Mouse (Mus musculus) urinary bladder, adult 18-20 months (tissue): ENCODE data around the gene Tax1bp3.

Experiments used
- DNase-seq, 2 experiments: peaks; one replicate each; pipeline ENCODE4 v3.0.0; 2022; ENCODE audit warnings: low spot score in 2 of 2, mixed read lengths in 2 of 2

Tax1bp3 gene

DNA sequence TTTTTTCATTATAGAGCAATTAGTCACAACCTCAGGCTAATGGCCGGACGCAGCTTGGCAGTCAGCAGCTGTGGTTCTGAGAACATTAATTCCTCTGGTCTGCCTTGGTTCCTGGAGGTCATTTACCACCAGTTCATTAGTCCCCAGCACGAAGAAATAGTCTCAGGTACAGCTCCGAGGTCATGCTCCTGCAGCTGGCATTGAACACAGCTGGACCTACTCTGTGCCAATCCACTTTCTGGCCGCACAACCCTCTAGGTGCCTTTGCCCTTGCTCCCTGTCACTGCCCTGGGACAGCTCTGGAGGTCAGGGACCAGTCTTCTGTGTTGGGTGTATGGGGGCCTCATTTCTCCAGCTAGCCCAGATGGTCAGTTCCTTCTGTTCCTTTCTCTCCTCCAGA lies 52.0 kb downstream of the Tax1bp3 start:
- DNase-seq = no peak

DNA sequence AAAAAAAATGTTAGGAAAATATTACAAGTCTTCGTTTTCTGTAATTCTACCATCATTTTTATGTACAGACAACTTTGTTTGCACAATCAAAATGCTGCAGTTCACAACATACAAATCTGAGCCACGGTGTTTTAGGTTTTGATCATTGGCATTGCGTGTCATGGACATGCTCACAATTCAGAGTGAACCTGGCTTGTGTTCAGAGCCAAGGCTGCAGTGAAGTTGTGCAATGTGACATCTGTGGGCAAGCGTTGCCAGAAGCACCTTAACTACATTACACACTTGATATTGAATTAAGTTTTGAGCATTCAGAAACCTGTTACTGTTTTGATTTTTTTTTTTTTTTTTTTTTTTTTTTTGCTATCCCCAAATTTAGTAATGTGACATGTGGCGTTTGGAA lies 53.2 kb downstream of the Tax1bp3 start:
- DNase-seq = no peak

DNA sequence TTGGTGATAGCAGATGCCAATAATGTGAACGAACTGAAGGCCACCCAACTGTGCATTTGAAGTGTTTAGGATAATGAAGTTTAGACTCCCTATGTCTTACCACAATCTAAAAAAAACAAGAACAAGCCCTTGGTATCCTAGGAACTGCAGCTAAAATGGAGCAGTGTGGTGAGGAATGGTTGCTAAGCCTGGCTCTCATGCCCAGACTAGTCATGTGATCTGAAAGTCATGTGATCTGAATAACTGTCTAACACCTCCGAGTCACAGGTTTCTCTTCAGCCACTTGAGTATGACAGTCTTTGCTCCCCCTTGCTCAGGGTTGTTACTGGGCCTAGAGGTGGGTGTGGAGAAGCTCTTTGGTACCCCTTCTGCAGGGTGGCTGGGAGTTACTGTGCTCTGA lies 55.6 kb downstream of the Tax1bp3 start:
- DNase-seq = no peak
